Mouse (Mus musculus) heart, postnatal 4 days (tissue): Measurements from ENCODE around the gene Asic2. TPM values are rescaled to one million over a fixed set of nuclear protein-coding genes. Genes with fewer than 3 reads are reported as not detected.

Experiments
- DNase-seq: peaks from one replicate; pipeline ENCODE4 v3.0.0; 2021
- total RNA-seq, 2 experiments: library from RNA; stranded (reverse); gene quantifications; 2 replicates each; pipeline ENCODE4 v1.2.3; 2021

Asic2 gene
- total RNA-seq, 2 experiments from 2014 or later = 0.11 TPM; not detected in 1

DNA sequence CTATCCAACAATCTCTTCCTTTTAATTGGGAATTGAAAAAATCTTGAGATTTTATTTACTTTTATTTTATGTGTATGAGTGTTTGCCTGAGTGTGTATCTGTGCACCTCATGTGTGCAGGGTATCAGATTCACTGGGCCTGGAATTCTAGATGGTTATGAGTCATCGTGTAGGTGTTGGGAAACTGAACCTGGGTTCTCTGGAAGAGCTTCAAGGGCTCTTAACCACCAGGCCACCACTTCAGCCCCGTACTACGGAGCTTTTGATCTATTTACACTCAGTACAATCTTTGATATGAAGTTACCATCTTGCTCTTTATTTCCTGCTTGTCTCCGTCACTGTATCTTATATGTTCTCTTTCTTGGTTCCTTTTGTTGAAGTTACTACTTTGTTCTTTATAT, 1067.7 kb downstream of the Asic2 start:
- DNase-seq = no peak

DNA sequence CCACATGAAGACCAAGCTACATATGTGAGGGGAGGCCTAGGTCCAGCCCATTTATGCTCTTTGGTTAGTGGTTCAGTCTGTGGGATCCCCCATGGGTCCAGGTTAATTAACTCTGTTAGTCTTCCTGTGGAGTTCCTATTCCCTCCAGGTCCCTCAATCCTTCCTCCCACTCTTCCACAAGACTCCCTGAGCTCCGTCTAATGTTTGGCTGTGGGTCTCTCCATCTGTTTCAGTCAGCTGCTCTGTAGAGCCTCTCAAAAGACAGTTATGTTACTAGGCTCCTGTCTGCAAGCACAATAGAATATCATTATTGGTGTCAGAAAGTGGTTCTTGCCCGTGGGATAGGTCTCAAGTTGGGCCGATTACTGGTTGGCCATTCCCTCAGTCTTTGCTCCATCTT, 1072.4 kb downstream of the Asic2 start:
- DNase-seq = no peak

DNA sequence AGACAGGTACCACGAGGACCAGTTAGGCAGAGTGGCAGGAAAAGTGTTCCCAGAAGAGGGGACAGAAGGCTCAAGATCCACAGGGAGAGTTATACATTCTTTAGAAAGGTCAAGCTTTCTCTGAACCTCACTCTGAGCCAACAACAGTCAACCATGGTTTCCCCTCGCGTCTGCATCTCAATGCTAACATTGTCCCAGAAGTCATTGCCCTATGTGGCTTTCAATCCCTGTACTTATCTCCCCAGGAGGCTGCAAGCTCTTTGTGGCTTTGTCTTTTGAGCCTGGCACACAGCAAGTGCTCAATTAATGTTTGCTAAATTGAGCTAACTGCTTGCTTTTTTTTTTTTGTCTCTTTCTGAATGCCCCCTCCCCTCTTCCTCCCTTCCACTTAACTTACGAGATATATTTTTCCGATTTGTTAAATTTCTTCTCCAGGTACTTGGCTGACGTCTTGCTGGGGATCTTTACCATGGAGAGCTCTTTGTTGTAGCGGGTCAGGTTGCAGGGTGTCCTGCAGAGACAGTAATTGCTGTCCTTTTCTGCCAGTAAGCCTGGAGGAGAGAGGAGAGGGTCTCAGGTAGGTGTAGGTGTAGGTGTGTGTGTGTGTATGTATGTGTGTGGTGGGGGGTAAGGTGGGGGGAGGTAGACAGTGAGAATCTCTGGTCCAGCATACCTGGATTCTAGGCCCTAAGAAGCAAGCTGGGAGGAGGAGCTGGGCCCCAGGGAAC, 1078.8 kb downstream of the Asic2 start:
- DNase-seq = no peak

DNA sequence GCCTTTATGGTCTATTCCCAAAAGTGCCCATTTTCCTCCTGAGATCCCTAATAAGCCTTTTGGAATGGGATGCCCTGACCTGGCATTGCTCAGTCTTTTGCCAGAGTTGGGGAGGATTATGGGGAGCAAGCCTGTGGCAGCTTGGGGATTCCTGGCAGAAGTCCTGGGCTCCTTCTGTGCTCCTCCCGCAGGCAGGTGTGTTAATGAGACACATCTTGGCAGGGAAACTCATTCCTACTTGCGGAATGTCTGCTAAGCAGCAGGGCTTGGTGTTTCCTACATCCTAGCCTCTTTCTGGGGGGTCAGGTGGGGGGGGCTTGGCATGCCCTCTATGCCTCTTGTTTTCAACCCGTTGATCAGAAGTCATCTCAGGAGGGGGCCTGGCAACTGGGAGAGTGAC, 1081.2 kb downstream of the Asic2 start:
- no peak for DNase-seq

DNA sequence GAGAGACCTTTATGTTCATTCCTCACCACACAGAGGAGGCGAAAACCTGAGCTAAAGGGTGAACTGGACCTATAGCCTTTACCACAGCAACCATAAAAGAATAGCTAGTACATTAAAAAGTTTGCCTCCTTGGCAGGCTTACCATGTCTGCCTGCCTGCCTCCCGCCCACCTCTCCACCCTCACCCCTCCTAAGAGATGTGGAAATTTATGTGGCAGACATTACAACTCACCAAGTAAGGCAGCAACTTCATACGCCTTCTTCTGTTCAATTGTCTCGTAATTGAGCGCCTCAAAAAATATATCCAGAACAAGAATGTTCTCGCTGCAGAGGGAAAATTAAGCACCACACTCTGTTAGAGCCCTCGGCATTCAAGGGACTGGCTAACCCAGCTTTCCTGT, 1081.9 kb downstream of the Asic2 start:
- no peak for DNase-seq

DNA sequence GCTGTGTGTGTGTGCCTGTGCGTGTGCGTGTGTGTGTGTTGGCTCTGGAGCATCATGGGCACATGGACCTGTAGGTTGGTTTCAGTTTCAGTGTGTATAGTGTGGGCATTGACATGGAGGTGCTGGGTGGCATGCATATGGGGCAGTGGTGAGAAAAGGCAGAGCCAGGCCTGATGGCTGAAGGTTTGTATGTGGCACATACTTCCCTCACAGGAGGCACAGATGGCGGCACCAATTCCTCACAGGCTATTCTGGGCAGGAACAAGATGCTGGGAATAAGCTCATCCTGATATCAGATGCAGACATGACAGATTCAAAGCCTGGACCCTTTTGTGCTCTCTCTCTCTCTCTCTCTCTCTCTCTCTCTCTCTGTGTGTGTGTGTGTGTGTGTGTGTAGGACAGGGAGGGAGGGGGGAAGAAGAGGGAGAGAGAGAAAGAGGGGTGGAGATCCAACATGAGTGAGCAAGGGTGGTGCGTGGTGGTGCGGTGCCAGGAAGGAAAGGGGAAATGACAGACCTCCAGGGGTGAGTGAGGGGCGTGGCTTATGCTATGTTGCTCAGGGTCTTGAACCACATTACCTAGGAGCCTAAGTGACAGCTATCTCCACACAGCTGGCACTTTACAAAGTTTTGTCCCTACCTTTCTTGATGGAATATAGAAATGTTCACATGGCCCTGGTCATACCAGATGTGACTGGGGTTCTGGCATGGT, 1083.6 kb downstream of the Asic2 start:
- DNase-seq = no peak

DNA sequence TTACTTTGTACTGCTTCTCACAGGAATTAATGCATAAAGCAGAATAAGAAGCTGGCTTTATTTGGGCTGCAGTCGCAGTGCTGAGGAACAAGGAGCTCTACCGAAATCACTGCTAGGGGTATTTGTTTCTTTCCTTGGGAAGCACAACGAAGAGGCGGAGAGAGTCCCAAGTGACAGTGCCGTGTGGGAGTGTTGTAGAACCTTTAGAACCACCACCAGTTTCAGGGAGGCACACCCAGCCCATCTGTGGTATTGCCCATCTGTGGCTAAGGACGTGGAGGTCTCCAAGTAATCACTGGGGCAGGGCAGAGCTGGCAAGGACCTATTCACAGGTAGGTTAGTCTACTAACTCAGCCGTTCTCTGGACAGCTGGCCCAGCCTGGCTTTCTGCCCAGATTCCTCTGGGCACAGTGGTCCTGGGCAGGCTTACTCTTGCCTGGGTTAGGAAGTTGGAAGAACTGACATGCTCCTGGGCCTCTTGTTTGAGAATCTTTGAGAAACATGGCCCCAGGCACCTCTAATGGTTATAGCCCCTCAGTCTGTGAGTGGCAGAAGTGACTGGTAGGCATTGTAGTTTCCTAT, 1085.9 kb downstream of the Asic2 start:
- DNase-seq = no peak

DNA sequence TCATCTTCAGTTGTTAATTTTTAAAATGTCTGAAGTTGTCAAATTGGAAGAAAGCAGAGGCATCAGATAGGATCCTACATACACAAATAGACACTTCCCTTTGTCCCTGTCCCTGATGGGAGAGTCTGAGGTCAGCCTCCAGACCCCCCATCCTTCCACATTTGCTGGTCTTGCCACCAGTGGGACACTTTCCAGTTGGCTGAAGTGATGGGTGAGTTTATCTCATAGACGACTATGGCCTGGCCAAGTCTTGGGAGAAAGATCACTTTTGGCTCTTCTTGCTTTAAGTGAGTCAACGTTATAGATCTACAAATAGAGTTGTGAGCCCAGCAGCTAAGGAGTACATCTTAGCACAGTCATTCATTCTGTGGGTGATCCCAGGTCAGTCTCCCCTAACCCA, 1090.2 kb downstream of the Asic2 start:
- peak; percentile 18 for DNase-seq

DNA sequence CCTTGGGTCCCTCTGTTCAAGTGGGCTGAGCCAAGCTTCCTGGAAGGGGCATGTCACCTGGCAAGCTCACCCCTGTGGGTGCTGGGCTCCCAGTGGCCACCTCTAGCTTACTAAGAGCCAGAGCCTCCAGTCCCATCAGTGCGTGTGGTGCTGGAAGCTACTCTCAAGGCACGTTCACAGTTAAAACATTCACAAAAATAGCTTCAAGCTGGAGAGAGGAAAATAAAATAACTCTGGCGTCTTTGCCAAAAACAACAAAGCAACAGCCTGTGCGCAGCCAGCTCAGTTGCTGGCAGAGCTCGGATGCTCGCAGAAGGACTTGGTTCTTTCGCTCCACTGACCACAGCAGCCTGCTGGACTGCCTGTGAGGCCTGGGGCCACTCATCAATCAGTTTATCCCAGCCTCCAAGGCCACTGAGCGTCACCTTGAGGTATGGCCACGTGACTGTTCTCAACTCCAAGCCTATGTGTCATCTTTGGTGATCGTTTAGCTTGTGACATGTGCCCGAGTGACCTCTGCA, 1091.1 kb downstream of the Asic2 start:
- peak; percentile 51 for DNase-seq

DNA sequence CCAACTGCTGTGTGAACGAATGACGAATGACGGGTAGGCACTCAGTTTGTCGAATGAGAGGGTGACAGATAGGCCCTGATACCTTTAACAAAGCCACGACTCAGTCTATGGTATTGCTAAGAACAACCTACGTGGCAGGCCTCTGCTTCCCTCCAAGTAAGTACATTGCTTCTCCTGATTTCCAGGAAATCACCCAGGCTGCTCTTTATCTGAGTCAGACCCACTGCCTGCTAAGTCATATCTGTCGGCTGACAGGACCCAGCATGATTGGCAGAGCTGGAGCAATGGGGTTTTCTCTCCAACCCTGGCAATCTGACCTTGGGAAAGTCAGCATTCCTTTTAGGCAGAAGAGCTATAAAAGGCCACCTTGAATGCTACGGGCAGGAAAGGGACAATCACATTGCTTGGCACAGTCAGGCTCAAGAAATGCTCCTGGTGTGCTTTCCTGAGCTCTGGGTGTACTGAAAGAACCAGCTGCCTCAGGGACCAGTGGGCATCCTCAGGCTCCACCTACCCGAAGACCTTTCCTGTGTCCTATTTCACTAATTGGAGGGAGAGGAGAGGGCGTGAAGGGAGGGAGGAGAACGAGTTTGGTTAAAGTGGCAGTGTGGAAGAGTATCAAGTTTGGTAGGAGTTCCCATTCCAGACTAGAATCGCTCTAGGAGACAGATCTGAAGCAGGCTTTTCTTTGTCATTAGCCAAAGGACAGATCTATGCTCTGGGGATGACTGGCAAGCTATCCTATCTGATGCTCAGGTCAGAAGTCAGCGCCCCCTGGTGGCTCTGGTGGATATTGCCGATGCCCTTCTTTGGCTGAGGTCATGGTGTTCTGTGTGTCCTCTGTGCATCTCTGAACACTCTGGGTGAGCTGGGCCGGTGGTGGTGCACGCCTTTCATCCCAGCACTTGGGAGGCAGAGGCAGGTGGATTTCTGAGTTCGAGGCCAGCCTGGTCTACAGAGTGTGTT, 1095.5 kb downstream of the Asic2 start:
- DNase-seq = peak; percentile 77

DNA sequence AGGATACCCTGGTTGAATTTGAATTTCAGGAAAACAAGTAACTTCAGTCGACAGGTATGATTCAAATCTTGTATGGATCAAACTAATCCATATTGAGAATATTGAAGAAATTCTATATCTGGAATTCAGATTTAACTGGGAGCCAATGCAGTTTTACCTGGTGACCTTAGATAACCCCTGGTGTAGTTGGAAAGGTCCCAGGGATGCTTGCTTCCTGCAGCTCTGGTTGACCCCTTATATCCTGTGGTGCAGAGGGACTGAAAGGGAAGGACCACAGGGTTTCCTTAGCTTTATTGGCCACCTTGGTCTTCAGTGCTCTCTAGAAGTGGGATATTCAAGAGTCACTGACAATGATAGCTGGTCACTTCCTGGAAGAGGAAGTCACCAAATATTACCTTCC, 1100.2 kb downstream of the Asic2 start:
- no peak for DNase-seq

DNA sequence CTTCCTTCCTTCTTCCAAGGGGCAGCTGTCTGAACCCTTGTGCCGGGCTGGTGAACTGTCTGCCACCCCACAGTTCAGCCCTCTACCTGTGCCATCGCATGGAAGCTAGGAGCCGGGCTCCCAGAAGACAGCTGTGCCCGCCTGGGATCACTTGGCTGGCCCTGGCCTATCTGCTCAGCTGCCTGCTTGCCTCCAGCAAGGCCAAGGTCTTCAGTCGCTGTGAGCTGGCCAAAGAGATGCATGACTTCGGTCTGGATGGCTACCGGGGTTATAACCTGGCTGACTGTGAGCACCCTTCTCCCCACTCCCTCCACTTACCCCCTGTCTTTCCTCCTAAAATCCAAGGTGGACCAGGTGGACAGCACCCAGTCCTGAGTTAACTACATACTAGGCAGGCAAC, 1105.3 kb downstream of the Asic2 start:
- no peak for DNase-seq

DNA sequence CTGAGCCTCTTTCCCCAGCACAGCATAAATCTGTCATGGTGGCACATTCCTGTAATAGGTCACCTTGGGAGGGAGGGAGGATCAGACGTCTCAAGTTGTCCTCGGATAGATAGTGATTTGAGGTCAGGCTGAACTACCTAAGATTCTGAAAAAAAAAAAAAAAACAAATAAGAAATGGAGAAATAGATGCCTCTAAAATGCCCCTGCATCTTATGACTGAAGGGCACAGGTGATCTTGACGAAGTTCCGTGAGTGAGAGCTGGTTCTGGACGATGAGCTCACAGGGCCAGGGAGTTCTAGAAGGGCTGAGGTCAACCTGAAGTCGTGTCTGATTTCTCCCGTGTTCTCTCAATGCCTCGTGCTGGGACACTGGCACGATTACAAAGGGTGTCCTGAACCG, 1110.2 kb downstream of the Asic2 start, which contains the start of gene Spaca3:
TSS of gene Spaca3 (plus strand) at position 301 of the 400 bp plus-strand sequence.
- no peak for DNase-seq

DNA sequence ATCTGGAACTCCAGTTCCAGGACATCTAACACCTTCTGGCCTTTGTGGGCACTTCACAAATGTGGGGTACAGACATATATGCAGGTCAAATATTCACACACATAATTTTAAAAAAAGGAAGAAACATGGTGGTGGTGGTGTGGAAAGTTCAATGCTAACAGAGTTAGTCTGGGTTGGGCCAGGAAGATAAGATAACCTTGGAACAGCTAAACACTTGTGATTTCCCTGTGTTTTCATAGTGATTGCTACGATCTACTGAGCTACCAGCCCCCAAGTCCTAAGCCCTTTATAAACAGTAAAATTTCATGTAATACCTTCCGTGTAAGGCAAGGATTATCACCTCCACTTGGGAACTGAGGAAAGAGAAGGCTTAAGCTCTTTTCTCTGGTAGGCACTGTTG, 1111.4 kb downstream of the Asic2 start:
- no peak for DNase-seq

DNA sequence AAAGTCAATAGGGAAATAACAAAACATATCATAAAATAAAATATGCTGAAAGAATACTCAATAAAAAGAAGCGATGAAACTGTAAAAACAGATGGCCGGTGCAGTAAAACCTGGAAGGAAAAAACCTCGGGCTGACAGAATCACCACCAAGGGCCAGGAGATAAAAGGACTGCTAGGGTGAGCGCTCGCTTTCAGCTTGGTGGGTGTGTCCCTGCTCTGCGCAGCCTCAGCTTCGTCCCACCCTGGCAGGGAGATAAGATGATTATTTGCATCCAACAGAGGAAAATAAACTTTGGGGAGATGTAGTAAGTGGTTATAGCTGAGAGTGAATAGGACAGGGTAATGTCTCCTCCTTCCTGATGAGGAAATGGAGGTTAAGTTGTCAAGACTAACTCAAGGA, 1113.3 kb downstream of the Asic2 start:
- no peak for DNase-seq

DNA sequence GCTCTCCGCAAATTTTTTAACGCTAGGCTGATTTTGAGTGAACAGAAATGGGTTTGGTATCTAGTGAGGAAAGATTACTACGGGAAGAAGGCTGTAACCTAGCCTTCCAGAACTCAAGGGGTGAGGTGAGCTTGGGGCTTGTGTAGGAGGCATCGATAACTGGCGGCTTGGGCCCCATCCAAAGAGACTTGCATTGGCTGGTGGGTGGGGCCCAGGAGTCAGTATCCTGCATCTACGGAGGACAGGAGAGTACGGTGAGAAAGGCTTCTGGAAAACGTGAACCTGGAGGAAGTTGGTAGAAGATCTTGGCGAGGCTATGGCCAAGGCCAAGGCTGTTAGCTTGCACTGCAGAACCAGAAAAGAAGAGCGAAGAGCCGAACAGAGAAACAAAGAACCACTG, 1113.8 kb downstream of the Asic2 start:
- no peak for DNase-seq

DNA sequence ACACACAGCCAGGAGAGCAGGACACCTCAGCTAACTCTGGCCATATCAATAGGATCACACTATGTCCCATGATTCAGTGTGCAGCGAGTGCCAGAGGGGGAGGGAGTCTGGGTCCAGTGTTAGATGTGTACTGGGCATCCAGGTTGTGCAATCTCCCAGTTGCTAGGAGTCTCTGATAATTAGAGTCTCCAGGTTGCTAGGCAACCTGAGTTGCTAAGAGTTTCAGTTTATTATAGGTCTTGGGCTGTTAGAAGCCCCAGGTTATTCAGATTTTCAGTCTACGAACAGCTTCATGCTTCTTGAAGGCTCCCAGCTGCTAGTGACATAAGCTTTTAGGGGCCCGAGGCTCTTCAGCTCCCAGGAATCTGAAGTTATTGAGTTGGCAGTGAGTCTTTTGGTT, 1115.2 kb downstream of the Asic2 start:
- no peak for DNase-seq

DNA sequence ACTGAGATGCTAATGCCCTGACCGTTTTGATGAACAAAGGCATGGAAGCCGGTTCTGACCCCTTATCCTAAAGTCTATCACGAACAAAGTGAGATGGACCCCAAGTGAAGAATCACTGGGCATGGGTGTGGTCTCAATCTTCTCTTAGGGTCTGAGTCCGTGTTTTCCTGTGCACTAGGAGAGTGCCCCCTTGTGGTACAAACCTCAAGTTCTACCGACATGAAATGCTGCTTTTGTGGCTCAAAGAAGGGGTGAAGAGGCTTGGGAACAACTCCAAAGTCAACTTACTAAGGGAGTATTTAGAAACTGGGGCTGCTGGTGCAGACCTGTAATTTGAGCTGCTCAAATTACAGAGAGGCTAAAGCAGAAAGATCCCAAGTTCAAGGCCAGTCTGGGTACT, 1116.4 kb downstream of the Asic2 start:
- DNase-seq = peak; percentile 38

DNA sequence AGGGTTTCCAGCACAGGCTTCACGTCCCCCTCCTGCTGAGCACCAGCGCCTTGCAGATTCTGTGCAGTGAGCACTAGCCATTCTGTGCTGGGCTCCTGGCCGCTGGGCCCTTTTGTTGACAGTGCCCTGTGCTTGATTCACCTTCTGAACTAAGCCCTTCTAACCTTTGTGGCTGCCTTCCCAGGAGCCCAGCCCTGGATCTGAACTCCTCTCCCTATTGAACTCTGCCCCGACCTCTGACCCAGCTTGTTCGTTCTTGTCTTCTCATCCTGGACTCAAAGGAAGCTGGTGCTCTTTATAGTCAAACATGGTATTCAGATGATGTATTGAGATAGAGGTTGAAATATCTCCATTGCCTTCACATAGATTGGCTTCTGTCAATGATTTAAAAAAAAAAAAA, 1120.1 kb downstream of the Asic2 start:
- DNase-seq = no peak

DNA sequence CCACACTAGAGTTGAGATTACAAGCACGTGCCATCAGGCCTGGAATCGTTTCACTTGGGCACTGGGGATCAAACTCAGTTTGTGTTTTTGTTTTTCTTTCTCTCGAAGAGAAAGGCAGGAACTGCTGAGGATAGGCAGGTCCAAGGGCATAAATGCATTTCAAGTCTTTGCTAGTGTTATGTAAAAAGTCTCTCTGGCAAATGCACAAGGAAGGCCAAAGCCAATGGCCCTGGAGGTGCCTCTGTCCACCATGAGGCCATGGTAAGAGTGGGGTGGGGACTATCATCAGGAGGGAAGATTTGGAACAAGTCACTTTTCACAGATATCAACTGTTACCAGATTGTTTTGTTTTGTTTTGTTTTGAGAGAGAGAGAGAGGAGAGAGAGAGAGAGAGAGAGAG, 1122.1 kb downstream of the Asic2 start:
- DNase-seq = no peak

DNA sequence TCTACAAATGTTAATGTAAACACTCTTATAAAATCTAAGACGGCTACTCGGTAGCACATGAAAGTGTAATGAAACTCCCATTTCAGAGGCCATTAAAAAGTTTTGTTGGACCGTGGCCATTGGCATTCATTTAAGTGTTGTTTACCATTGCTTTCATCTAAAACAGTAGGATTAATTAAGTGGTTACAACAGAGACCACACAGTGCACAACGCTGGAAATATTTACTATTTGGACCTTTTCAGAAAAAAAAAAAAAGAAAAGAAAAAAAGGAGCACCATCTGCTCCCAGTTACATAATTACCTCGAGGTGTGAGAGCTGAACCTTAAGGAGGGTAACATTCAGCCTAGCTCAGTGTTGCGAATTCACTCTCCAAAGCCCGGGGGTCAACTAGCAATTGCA, 1122.8 kb downstream of the Asic2 start:
- no peak for DNase-seq

DNA sequence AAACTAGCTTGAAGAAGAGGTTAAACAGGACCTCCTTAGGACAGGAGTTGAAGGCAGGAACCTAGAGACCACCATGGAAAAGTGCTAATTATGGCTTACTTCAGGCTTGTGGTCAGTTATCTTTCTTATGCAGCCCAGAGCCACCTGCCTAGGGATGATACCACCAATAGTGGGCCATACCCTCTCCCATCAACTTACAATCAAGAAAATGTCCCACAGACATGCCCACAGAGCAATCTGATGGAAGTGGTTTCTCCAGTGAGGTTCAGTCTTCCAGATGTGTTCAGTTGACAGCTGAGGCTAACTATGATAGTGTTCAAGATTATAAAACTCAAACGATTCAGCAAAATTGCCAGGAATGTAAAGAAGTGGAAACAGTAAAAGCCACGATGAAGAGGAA, 1124.8 kb downstream of the Asic2 start:
- DNase-seq = no peak
